Mouse (Mus musculus) forebrain, embryonic 13.5 days (tissue): Measurements from ENCODE around the gene Fads2. TPM values are rescaled to one million over a fixed set of nuclear protein-coding genes. Genes with fewer than 3 reads are reported as not detected.

Source experiments
- ATAC-seq: fragments of 200-750 bp; cut with Nextera tagmentation; 2 replicates; pipeline ENCODE4 v1.8.0; 2017
- H3K27ac ChIP-seq: fragments of 300-500 bp; sonication (generic); 2 replicates; pipeline ENCODE4 v1.5.1; 2015; ENCODE audit warnings: inconsistent platforms, mild to moderate bottlenecking, moderate library complexity
- H3K27me3 ChIP-seq: fragments of 300-500 bp; sonication (generic); 2 replicates; pipeline ENCODE4 v1.6.1; 2015; ENCODE audit warnings: mild to moderate bottlenecking, inconsistent platforms
- H3K36me3 ChIP-seq: fragments of 300-500 bp; sonication (generic); 2 replicates; pipeline ENCODE4 v1.6.1; 2015; ENCODE audit warnings: mild to moderate bottlenecking, inconsistent platforms; ENCODE audit not compliant: poor library complexity, severe bottlenecking
- H3K4me1 ChIP-seq: fragments of 300-500 bp; sonication (generic); 2 replicates; pipeline ENCODE4 v1.6.1; 2015; ENCODE audit warnings: inconsistent platforms
- H3K4me2 ChIP-seq: fragments of 300-500 bp; sonication (generic); 2 replicates; pipeline ENCODE4 v1.6.1; 2015; ENCODE audit warnings: inconsistent platforms, mild to moderate bottlenecking, moderate library complexity
- H3K4me3 ChIP-seq: fragments of 300-500 bp; sonication (generic); 2 replicates; pipeline ENCODE4 v1.5.1; 2015; ENCODE audit warnings: mild to moderate bottlenecking, inconsistent platforms
- H3K9ac ChIP-seq: fragments of 300-500 bp; sonication (generic); 2 replicates; pipeline ENCODE4 v1.6.1; 2015; ENCODE audit warnings: mild to moderate bottlenecking, inconsistent platforms
- H3K9me3 ChIP-seq: fragments of 300-500 bp; sonication (generic); replicated peaks from 2 replicates; pipeline ENCODE4 v1.6.1; 2016; ENCODE audit warnings: inconsistent platforms
- WGBS: fragments of 180-500 bp; shearing (Covaris S2); methylation state at CpG from one replicate; pipeline ENCODE4 v1.1.7; 2015; 5-methylcytosine and 5-hydroxymethylcytosine counted together
- polyA plus RNA-seq: library from polyadenylated mRNA; unstranded; fragments of >200 nt; fragmentation: Nextera tagmentation; extraction: Ambion mirVana; gene quantifications from 2 replicates; pipeline ENCODE4 v1.2.1, GENCODE M21; 2015

The Fads2 gene
- polyA plus RNA-seq, 1 experiment from 2014 or later, result 134 TPM

- ATAC-seq, result no peak
- WGBS, result 95% methylated on average over 8 of the region's 8 CpGs
- Histone ChIP-seq H3K27ac (0 out of 2 replicates have a peak overlapping the region, but pooled peaks have one; percentile 31), H3K9ac (no peak overlapping the region), H3K9me3 (no peaks in the 10 kb centered on the region), H3K4me2 (no peak overlapping the region), H3K36me3 (peaks cover 99% of the 10 kb centered on the region), H3K27me3 (no peaks in the 10 kb centered on the region), H3K4me1 (peaks cover 28% of the 10 kb centered on the region), H3K4me3 (no peak overlapping the region)
Observed at GRCm38 (mm10) chr19:10070186-10070980, 31.2 kb downstream of the Fads2 start.

DNA sequence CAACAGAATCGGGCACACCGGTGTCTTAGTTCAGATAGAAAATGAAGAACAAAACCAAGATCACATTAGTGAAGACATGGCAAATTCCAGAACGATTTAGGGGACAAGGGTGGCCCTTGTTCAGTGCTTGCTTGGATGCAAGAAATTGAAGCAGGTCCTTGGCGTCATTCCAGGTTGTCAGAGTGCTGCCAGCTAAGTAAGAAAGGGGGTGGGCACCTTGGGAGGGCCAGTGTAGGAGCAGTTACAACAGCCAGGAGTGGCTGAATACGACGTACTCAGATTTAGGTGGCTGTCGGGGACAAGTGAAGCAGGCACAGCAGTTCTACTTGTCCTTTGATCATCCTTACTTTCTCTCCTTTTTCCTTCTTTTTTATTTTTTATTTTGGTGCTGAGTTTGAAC is 33.8 kb downstream of the Fads2 start:
- Histone ChIP-seq H3K4me1 (peaks cover 37% of the 10 kb centered on the region), H3K9me3 (no peaks in the 10 kb centered on the region), H3K9ac (no peak overlapping the region), H3K27ac (0 out of 2 replicates have a peak overlapping the region, but pooled peaks have one; percentile 44), H3K36me3 (peaks cover 99% of the 10 kb centered on the region), H3K4me3 (no peak overlapping the region), H3K4me2 (no peak overlapping the region), H3K27me3 (no peaks in the 10 kb centered on the region)
- 58% methylated on average over 7 of the region's 7 CpGs for WGBS
- no peak for ATAC-seq

GRCm38 (mm10) chr19:10066502-10066901 is 35.0 kb downstream of the Fads2 start:
- WGBS, result 92% methylated on average over 3 of the region's 3 CpGs
- H3K4me3 ChIP-seq, result no peak overlapping the region
- H3K4me2 ChIP-seq, result no peak overlapping the region
- no peak overlapping the region for H3K9ac ChIP-seq
- peaks cover 30% of the 10 kb centered on the region for H3K4me1 ChIP-seq
- no peaks in the 10 kb centered on the region for H3K27me3 ChIP-seq
- H3K9me3 ChIP-seq, result no peaks in the 10 kb centered on the region
- peaks cover 100% of the 10 kb centered on the region for H3K36me3 ChIP-seq
- H3K27ac ChIP-seq, result no peak overlapping the region
- no peak for ATAC-seq

- 94% methylated on average over 4 of the region's 4 CpGs for WGBS
- no peak overlapping the region for H3K4me3 ChIP-seq
- no peak overlapping the region for H3K27ac ChIP-seq
- ATAC-seq, result no peak
- peaks cover 100% of the 10 kb centered on the region for H3K36me3 ChIP-seq
- no peaks in the 10 kb centered on the region for H3K9me3 ChIP-seq
- peaks cover 29% of the 10 kb centered on the region for H3K4me1 ChIP-seq
- H3K4me2 ChIP-seq, result no peak overlapping the region
- no peak overlapping the region for H3K9ac ChIP-seq
- no peaks in the 10 kb centered on the region for H3K27me3 ChIP-seq
Observed at GRCm38 (mm10) chr19:10066189-10066500, 35.4 kb downstream of the Fads2 start.

DNA sequence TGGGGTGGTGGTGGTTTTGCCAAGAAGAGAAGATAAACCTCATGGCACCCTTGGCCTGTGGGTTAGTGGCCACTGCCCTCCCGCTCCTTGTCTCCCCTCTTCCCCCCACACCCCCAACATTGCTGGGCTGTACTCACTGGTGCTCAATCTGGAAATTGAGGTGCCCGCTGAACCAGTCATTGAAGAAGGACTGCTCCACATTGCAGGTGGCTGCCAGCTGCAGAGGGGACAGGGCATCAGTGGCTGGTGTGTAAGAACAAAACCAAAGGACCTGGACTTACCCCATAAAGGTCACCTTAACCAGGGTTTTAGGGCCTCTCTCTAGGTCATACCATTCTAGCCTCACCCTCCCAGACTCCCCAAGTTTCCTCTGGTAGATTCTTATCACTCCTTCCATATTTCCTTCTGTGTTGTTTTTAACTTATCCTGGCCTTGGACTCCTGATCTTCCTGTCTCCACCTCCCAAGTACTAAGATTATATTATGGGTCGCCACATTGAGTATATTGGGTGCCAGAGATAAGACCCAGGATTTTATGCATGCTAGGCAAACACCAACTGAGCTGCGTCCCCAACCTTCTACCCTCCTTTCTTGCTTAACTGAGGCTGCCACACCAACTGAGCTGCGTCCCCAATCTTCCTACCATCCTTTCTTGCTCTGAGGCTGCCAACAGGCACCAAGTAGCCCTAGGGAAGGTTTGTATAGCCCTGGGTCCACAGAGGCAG is 35.9 kb downstream of the Fads2 start:
- no peak for ATAC-seq
- Histone ChIP-seq H3K27me3 (no peaks in the 10 kb centered on the region), H3K27ac (no peak overlapping the region), H3K36me3 (peaks cover 100% of the 10 kb centered on the region), H3K4me2 (no peak overlapping the region), H3K9ac (no peak overlapping the region), H3K4me1 (peaks cover 32% of the 10 kb centered on the region), H3K9me3 (no peaks in the 10 kb centered on the region), H3K4me3 (no peak overlapping the region)
- WGBS, result 92% methylated on average over 5 of the region's 5 CpGs

DNA sequence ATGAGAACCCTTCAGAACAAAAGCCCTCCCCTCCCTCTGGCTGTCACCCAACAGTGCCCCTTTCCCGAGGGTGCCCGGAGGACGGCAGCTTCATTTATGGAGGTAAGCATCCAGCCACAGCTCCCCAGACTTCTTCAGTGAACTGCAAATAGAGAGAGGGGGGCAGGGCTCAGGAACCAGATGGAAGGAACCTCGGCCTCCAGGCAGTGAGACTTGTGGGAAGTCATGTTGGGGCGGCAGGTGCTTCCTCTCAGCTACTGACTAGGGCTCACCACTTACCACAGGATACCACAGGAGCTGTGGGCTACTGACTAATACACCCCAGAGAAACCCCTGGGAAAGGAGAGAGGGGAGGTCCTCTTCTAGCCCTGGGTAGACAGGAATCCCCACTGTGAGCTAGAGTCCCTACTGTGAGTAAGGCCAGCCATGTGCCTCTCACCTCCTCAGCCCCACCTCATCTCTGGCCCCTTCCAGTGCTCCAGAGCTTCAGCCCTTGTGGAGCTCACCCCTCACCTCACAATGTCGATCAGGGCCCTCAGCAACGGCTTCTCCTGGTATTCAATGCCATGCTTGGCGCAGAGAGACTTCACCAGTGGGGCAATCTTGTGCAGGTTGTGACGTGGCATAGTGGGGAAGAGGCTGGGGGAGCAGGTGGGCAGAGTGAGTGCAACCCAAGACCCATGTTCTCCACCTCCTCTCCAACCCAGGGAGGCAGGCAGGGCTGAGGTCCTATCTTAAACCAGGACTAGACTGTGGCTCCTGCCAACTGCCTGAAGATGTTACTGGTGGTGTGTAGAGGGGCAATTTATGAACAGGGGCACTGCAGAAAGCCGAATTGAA is 37.2 kb downstream of the Fads2 start:
- no peak for ATAC-seq
- Histone ChIP-seq H3K27me3 (no peaks in the 10 kb centered on the region), H3K27ac (peak overlapping the region; percentile 16; the same call in 1 of the 2 replicates), H3K36me3 (peaks cover 88% of the 10 kb centered on the region), H3K9ac (peak overlapping the region; percentile 26; the same call in 1 of the 2 replicates), H3K4me3 (no peak overlapping the region), H3K4me2 (no peak overlapping the region), H3K4me1 (peaks cover 32% of the 10 kb centered on the region), H3K9me3 (no peaks in the 10 kb centered on the region)
- 70% methylated on average over 10 of the region's 10 CpGs for WGBS

DNA sequence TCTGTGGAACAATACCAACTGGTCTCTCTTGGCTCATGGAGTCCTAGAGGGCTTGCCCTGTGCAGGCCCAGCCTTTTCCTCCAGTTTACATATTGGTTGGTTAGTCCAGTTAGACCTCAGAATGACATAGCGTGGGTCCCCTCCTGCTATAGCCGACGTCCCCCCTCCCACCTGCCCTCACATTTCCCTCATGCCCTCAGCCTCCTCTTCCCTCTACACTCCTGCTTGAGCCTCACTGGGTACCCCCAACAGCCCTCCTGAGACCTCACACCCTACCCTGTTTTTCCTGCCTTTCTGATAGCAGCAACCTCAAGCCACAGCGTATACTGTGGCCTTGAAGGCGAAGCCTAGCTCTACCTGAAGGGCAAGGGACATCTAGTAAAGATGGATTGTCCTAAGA is 38.7 kb downstream of the Fads2 start:
- Histone ChIP-seq H3K9ac (no peak overlapping the region), H3K36me3 (peaks cover 73% of the 10 kb centered on the region), H3K4me1 (peaks cover 26% of the 10 kb centered on the region), H3K4me3 (no peak overlapping the region), H3K27me3 (no peaks in the 10 kb centered on the region), H3K27ac (no peak overlapping the region), H3K9me3 (no peaks in the 10 kb centered on the region), H3K4me2 (no peak overlapping the region)
- no peak for ATAC-seq
- WGBS, result 90% methylated on average over 5 of the region's 5 CpGs

DNA sequence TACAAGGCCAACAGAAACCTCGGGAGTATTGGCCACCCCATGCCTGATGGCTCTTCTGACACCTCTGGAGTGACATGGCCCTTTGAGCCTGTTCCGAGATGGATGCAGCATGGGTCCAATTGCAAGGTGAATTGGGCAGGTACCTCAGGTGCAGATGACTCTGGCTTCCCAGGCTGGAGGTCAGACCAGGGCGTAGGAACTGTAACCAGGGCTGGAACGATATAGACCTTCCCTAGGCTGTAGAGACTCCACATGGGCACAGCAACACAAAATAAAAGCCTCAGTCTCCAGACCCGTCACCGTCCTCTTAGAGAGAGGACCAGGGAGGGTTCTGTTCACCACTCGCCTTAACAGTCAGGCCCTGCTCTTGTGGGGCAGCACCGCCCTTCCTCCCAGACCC is 39.3 kb downstream of the Fads2 start:
- H3K27ac ChIP-seq, result no peak overlapping the region
- peaks cover 72% of the 10 kb centered on the region for H3K36me3 ChIP-seq
- no peaks in the 10 kb centered on the region for H3K9me3 ChIP-seq
- no peak overlapping the region for H3K9ac ChIP-seq
- H3K27me3 ChIP-seq, result no peaks in the 10 kb centered on the region
- ATAC-seq, result no peak
- H3K4me3 ChIP-seq, result no peak overlapping the region
- peaks cover 21% of the 10 kb centered on the region; the same call in 1 of the 2 replicates for H3K4me1 ChIP-seq
- no peak overlapping the region for H3K4me2 ChIP-seq
- 97% methylated on average over 8 of the region's 8 CpGs for WGBS

GRCm38 (mm10) chr19:10061624-10062023 is 39.9 kb downstream of the Fads2 start:
- Histone ChIP-seq H3K4me3 (no peak overlapping the region), H3K27me3 (no peaks in the 10 kb centered on the region), H3K27ac (peak overlapping the region; percentile 57; the same call in 1 of the 2 replicates), H3K9ac (no peak overlapping the region), H3K9me3 (no peaks in the 10 kb centered on the region), H3K4me1 (0 out of 2 replicates have a peak, but pooled peaks cover 16% of the 10 kb centered on the region), H3K4me2 (no peak overlapping the region), H3K36me3 (peaks cover 70% of the 10 kb centered on the region)
- 98% methylated on average over 2 of the region's 2 CpGs for WGBS
- no peak for ATAC-seq

DNA sequence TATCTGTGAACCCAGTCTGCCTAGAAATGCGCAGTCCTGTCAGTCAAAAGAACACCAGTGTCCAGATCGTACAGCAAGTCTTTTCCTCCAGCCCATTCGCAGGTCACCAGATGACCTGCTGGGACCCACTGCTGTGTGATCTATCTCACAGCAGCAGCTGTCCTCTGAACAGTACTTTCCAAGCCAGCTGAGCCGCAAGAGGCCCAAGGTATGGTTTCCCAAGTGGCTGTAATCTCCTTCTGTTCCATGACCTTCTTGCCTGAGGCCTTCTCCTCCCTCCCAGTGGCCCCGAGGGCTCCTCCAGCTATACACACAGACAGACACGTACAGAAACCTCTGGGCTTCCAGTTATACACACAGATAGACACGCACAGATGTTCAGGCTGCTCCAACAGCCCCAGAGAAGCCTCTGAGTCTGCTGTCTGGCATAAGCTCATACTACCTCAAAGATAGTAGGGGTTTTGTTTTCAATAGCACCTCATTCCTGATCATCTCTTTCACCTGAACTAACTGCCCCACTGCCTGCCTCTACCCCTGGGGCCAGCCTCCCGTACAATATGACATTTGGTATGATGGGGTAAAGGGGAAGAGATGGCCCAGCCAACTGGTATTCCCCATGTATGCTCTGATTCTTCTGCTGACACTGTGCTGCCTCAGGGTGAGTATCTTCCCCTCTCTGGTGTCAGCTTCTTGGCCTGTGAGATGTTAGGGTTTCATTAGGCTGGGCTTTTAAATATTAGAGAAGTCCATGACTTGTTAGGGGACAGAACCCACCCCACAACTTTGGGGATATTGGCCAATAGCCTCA is 40.6 kb downstream of the Fads2 start:
- no peak for ATAC-seq
- Histone ChIP-seq H3K4me1 (0 out of 2 replicates have a peak, but pooled peaks cover 16% of the 10 kb centered on the region), H3K36me3 (peaks cover 65% of the 10 kb centered on the region), H3K27ac (peak overlapping the region; percentile 57), H3K4me3 (no peak overlapping the region), H3K4me2 (no peak overlapping the region), H3K9me3 (no peaks in the 10 kb centered on the region), H3K9ac (no peak overlapping the region), H3K27me3 (no peaks in the 10 kb centered on the region)
- 60% methylated on average over 8 of the region's 8 CpGs for WGBS

DNA sequence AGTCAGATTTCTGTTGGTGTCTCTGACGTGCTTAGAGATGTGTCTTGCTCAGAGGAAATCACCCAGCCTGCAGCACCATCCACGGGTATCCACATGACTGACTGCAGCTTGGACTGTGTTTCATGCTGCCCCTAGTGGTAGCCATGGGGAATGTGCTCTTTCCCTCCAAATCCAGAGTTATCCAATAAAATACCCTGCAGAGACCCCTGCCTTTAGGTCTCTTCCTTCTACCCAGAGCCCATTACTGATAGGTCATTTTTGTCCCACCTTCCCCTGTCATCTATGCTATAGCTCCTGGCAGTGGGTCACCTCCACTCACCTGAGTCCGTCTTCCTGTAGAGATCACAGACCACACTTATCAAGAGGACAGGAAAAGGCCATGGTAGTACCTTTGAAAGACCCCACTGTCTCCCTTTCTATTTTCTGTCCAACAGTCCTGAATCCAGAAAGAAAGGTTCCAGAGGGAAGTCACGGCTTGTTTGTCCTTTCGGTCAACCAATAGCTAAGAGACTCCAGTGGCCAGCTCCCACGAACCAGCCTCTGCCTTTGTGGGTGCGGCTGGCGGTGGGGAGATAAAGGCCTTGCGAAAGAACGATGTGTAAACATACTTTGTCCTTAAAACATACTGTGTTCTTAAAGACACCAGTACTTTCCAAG is 41.5 kb downstream of the Fads2 start:
- no peak overlapping the region for H3K4me3 ChIP-seq
- H3K27me3 ChIP-seq, result no peaks in the 10 kb centered on the region
- peak; percentile 67 for ATAC-seq
- peak overlapping the region; percentile 40; the same call in 1 of the 2 replicates for H3K27ac ChIP-seq
- H3K36me3 ChIP-seq, result peaks cover 59% of the 10 kb centered on the region
- H3K9me3 ChIP-seq, result no peaks in the 10 kb centered on the region
- no peak overlapping the region for H3K9ac ChIP-seq
- WGBS, result 60% methylated on average over 10 of the region's 10 CpGs
- no peak overlapping the region for H3K4me2 ChIP-seq
- 0 out of 2 replicates have a peak, but pooled peaks cover 16% of the 10 kb centered on the region for H3K4me1 ChIP-seq
